Mouse (Mus musculus) heart, embryonic 14.5 days (tissue): ENCODE data around the gene Itgb5. TPM values are rescaled to one million over a fixed set of nuclear protein-coding genes. Genes with fewer than 3 reads are reported as not detected.

ENCODE experiments used
- ATAC-seq: fragments of 200-750 bp; cut with Nextera tagmentation; 2 replicates; pipeline ENCODE4 v1.8.0; 2017; ENCODE audit warnings: low read depth, moderate TSS enrichment; ENCODE audit not compliant: insufficient number of reproducible peaks, insufficient read depth, low FRiP score
- H3K27ac ChIP-seq, 2 experiments: fragments of 200-500 bp in 1 of 2; fragments of 300-500 bp in 1 of 2; sonication (generic) in 1 of 2; replicated peaks in 1 of 2; 2 replicates each; pipeline ENCODE4 v1.5.1; 2012 to 2014; ENCODE audit warnings: low read depth in 2 of 2, low read length in 2 of 2, control low read depth in 1 of 2, mild to moderate bottlenecking in 1 of 2, mixed read lengths in 1 of 2; ENCODE audit not compliant: control insufficient read depth in 1 of 2, insufficient read depth in 1 of 2
- H3K27me3 ChIP-seq: fragments of 300-500 bp; sonication (generic); 2 replicates; pipeline ENCODE4 v1.6.1; 2014; ENCODE audit warnings: mild to moderate bottlenecking, low read length, control low read depth; ENCODE audit not compliant: control insufficient read depth, insufficient read depth
- H3K36me3 ChIP-seq: fragments of 300-500 bp; sonication (generic); 2 replicates; pipeline ENCODE4 v1.6.1; 2014; ENCODE audit warnings: mild to moderate bottlenecking, control low read depth, low read length, mixed read lengths; ENCODE audit not compliant: control insufficient read depth, insufficient read depth
- H3K4me1 ChIP-seq, 2 experiments: fragments of 200-500 bp in 1 of 2; fragments of 300-500 bp in 1 of 2; sonication (generic) in 1 of 2; 2 replicates each; pipeline ENCODE4 v1.6.1; 2012 to 2014; ENCODE audit warnings: low read length in 2 of 2, control low read depth in 1 of 2, mixed read lengths in 1 of 2; ENCODE audit not compliant: control insufficient read depth in 2 of 2, insufficient read depth in 2 of 2
- H3K4me2 ChIP-seq: fragments of 300-500 bp; sonication (generic); 2 replicates; pipeline ENCODE4 v1.6.1; 2014; ENCODE audit warnings: mild to moderate bottlenecking, low read length
- H3K4me3 ChIP-seq, 2 experiments: fragments of 200-500 bp in 1 of 2; fragments of 300-500 bp in 1 of 2; sonication (generic) in 1 of 2; 2 replicates each; pipeline ENCODE4 v1.5.1; 2012 to 2014; ENCODE audit warnings: low read length in 2 of 2, mild to moderate bottlenecking in 2 of 2, control low read depth in 1 of 2, low read depth in 1 of 2, moderate library complexity in 1 of 2; ENCODE audit not compliant: control insufficient read depth in 1 of 2, insufficient read depth in 1 of 2
- H3K9ac ChIP-seq: fragments of 300-500 bp; sonication (generic); 2 replicates; pipeline ENCODE4 v1.6.1; 2014; ENCODE audit warnings: mild to moderate bottlenecking, low read length
- H3K9me3 ChIP-seq: fragments of 300-500 bp; sonication (generic); 2 replicates; pipeline ENCODE4 v1.6.1; 2016; ENCODE audit warnings: low read length, control low read depth; ENCODE audit not compliant: control insufficient read depth
- WGBS: fragments of 180-500 bp; shearing (Covaris S2); extraction: QIAGEN DNeasy Blood & Tissue Kit; methylation state at CpG from one replicate; pipeline ENCODE4 v1.1.7; 2014; 5-methylcytosine and 5-hydroxymethylcytosine counted together
- polyA plus RNA-seq: library from polyadenylated mRNA; unstranded; fragments of >200 nt; fragmentation: Nextera tagmentation; extraction: Ambion mirVana; gene quantifications from 2 replicates; pipeline ENCODE4 v1.2.1, GENCODE M21; 2014

The Itgb5 gene
- 87.8 and 96.2 TPM in 2 replicates for polyA plus RNA-seq

DNA sequence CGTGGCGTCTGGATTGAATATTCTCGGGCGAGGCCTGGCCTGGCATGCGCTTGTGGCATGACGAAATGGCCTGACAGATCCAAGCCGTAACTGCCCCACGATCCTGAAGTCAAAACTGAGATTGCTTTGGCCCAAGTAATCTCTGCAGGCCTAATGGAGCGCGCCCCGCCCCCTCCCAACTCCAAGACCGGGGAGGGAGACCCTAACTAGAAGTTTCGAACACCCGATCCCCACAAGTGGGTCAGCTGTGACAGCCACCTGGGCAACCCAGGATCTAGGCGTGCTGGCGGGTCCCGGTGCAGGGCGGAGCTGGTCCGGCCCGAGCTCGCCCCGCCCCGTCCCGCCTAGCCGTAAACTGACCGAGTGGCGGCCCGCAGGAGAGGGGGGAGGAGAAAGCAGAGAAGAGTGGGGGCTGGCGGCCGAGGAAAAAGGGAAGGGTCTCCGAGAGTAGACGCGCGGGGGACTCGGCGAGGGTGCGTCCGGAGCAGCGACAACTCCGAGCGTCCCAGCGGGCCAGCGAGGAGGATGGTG lies at the start of gene Itgb5:
Gene Itgb5 (plus strand): TSS at position 365 of the 531 bp plus-strand sequence.
- H3K9ac ChIP-seq: peak within 1 kb of the TSS; percentile 89
- peak within 1 kb of the TSS; percentile 90 for H3K4me3 ChIP-seq
- under 1% methylated on average over 41 of the region's 43 CpGs for WGBS
- peak within 1 kb of the TSS; percentile 73 to 88 for H3K27ac ChIP-seq
- no peaks in the 10 kb centered on the region for H3K27me3 ChIP-seq
- ATAC-seq: peak; percentile 83
- peak within 1 kb of the TSS; percentile 83 for H3K4me2 ChIP-seq
- no peaks in the 10 kb centered on the region for H3K36me3 ChIP-seq
- peaks cover 9 to 21% of the 10 kb centered on the region in 2 experiments for H3K4me1 ChIP-seq
- no peaks in the 10 kb centered on the region for H3K9me3 ChIP-seq

- H3K4me3 ChIP-seq: no peak overlapping the region
- no peak for ATAC-seq
- no peak overlapping the region for H3K4me2 ChIP-seq
- H3K9me3 ChIP-seq: no peaks in the 10 kb centered on the region
- no peaks in the 10 kb centered on the region for H3K36me3 ChIP-seq
- H3K4me1 ChIP-seq: peaks cover 4 to 9% of the 10 kb centered on the region in 2 experiments; a peak in 1 of 4 replicates
- no peak overlapping the region for H3K9ac ChIP-seq
- H3K27me3 ChIP-seq: no peaks in the 10 kb centered on the region
- H3K27ac ChIP-seq: no peak overlapping the region
- 63% methylated on average over 5 of the region's 5 CpGs for WGBS
Measured at GRCm38 (mm10) chr16:33781789-33782728, 47.4 kb upstream of the Itgb5 start.

DNA sequence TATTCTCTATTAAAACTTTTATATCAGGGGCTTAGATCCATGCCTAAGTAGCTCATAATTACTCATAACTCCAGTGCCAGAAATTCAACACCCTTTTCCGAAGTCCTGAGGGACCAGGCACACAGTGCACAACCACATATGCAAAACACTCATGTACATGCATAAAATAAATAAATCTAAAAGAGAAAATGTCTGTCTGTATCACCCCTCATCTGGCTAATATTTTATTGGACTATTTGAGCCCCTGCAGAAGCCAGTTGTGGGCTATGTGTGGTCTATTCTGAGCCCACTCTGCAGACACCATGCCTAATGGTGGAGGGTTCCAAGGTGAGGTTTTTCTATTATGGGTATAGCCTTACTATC lies 46.8 kb upstream of the Itgb5 start:
- H3K4me3 ChIP-seq: no peak overlapping the region
- peaks cover 8 to 11% of the 10 kb centered on the region in 2 experiments; a peak in 1 of 4 replicates for H3K4me1 ChIP-seq
- H3K9ac ChIP-seq: no peak overlapping the region
- no peaks in the 10 kb centered on the region for H3K27me3 ChIP-seq
- no peak overlapping the region for H3K4me2 ChIP-seq
- H3K9me3 ChIP-seq: no peaks in the 10 kb centered on the region
- WGBS: 86% methylated on average over 1 of the region's 1 CpGs
- no peaks in the 10 kb centered on the region for H3K36me3 ChIP-seq
- ATAC-seq: no peak
- H3K27ac ChIP-seq: no peak overlapping the region

- Histone ChIP-seq H3K9ac (no peak overlapping the region), H3K4me2 (no peak overlapping the region), H3K9me3 (no peaks in the 10 kb centered on the region), H3K27ac (no peak overlapping the region), H3K4me1 (peaks cover 8 to 11% of the 10 kb centered on the region in 2 experiments; a peak in 1 of 4 replicates), H3K4me3 (no peak overlapping the region), H3K36me3 (no peaks in the 10 kb centered on the region), H3K27me3 (no peaks in the 10 kb centered on the region)
- ATAC-seq: no peak
- 72% methylated on average over 1 of the region's 1 CpGs for WGBS
Measured at GRCm38 (mm10) chr16:33784547-33784946, 44.9 kb upstream of the Itgb5 start.

GRCm38 (mm10) chr16:33785092-33785704 lies 44.3 kb upstream of the Itgb5 start:
- Histone ChIP-seq H3K27me3 (no peaks in the 10 kb centered on the region), H3K9ac (no peak overlapping the region), H3K36me3 (no peaks in the 10 kb centered on the region), H3K4me2 (no peak overlapping the region), H3K4me3 (no peak overlapping the region), H3K4me1 (peaks cover 8 to 11% of the 10 kb centered on the region in 2 experiments; a peak in 1 of 4 replicates), H3K27ac (no peak overlapping the region), H3K9me3 (no peaks in the 10 kb centered on the region)
- 61% methylated on average over 8 of the region's 8 CpGs for WGBS
- no peak for ATAC-seq

GRCm38 (mm10) chr16:33786657-33787390 lies 42.6 kb upstream of the Itgb5 start:
- no peak for ATAC-seq

More at GRCm38 (mm10) chr16:33786657-33787390, 42.6 kb upstream of the Itgb5 start:
- no peaks in the 10 kb centered on the region for H3K36me3 ChIP-seq
- no peaks in the 10 kb centered on the region for H3K9me3 ChIP-seq
- WGBS: 57% methylated on average over 7 of the region's 7 CpGs
- peaks cover 8 to 11% of the 10 kb centered on the region in 2 experiments; a peak in 1 of 4 replicates for H3K4me1 ChIP-seq
- H3K4me3 ChIP-seq: no peak overlapping the region
- no peak overlapping the region for H3K27ac ChIP-seq
- no peak overlapping the region for H3K4me2 ChIP-seq
- no peak overlapping the region for H3K9ac ChIP-seq
- no peaks in the 10 kb centered on the region for H3K27me3 ChIP-seq
